ENCODE assay signal across 15 mouse cellular contexts in genomic region chr2:31160147-31160920, GRCm38 (mm10). TPM values are rescaled to one million over a fixed set of nuclear protein-coding genes. Genes with fewer than 3 reads are reported as not detected.
DNase-seq lines count a peak whose midpoint lies in the region; ATAC-seq and TF ChIP-seq lines count a peak whose summit lies in the region.
"Had no signal": no experiment of that assay in that cellular context is flagged by ENCODE, and none has a peak within 500 bp of the region (broad histone marks: within the 10 kb centered on the region; RNA-seq: fewer than 3 reads in every experiment).

No protein-coding gene starts in this region.

- H3K4me3 ChIP-seq in ES-E14 (ENCODE audit: insufficient read depth in 1 of 2, low read depth in 1 of 2, low read length in 2 of 2, poor library complexity in 1 of 2, severe bottlenecking in 1 of 2), result no peak overlapping the region
- H3K4me3 ChIP-seq: embryonic facial prominence, embryonic 10.5 days; midbrain, embryonic 15.5 days had no signal

- in situ Hi-C loops in ES-E14 (cut with MboI; ENCODE audit: low sequenced_read_pairs in 2 of 2, unreplicated experiment in 2 of 2), result no loop called here

- peak; percentile 65 for ATAC-seq in megakaryocyte progenitor cell, adult 5-6 weeks (replicated peaks; ENCODE audit: poor library complexity)
- ATAC-seq: CD4-positive, CD25-positive, alpha-beta regulatory T cell, adult 4 months; midbrain, embryonic 15.5 days had no signal

- intact Hi-C loops in gastrocnemius, postnatal 36 days (cut with DNase I), result no loop called here

- H3K9ac ChIP-seq in ES-E14 (ENCODE audit: insufficient read depth, low read depth, low read length, poor library complexity, severe bottlenecking), result no peak overlapping the region; the same call in 1 of the 2 replicates
- H3K9ac ChIP-seq: lung, embryonic 14.5 days; midbrain, embryonic 15.5 days had no signal

- peaks cover 19 to 24% of the 10 kb centered on the region in 2 experiments for H3K4me1 ChIP-seq in ES-E14 (ENCODE audit: control insufficient read depth in 2 of 2, insufficient read depth in 2 of 2, low read length in 2 of 2, poor library complexity in 1 of 2)

- no peaks in the 10 kb centered on the region for H3K9me3 ChIP-seq in ES-E14 (ENCODE audit: control insufficient read depth, insufficient read depth, low read depth, low read length)
- H3K9me3 ChIP-seq: embryonic facial prominence, embryonic 10.5 days; midbrain, embryonic 15.5 days had no signal

- H3K27ac ChIP-seq in ES-E14 (ENCODE audit: insufficient read depth, low read depth, low read length, poor library complexity, severe bottlenecking), result peak overlapping the region; percentile 17; the same call in 1 of the 2 replicates
- H3K27ac ChIP-seq: embryonic facial prominence, embryonic 10.5 days; macrophage; midbrain, embryonic 15.5 days had no signal

- no peak for DNase-seq in ES-E14 (ENCODE audit: low read depth, low spot score)
- peak; percentile 47 for DNase-seq in c-Kit-positive CD71-positive TER-119-positive erythroid progenitor cells, embryonic 14.5 days (ENCODE audit: low spot score)
- peak; percentile 61 to 79 for DNase-seq in kidney, postnatal 36 days
- DNase-seq in layer of hippocampus, adult 9-11 months, result no peak
- DNase-seq in gastrocnemius, postnatal 36 days, result no peak
- no peak for DNase-seq in cerebellum, adult 11-12 months
- DNase-seq: adrenal gland, postnatal 36 days; cerebellum, postnatal 14 days; layer of hippocampus, postnatal 36 days; lung, embryonic 14.5 days had no signal

- H3K36me3 ChIP-seq in ES-E14 (ENCODE audit: control insufficient read depth, insufficient read depth, low read length, poor library complexity, severe bottlenecking), result peaks cover 2% of the 10 kb centered on the region; the same call in 1 of the 2 replicates
- H3K36me3 ChIP-seq: midbrain, embryonic 15.5 days had no signal

TF ChIP-seq in ES-E14, 5 proteins besides CTCF, POLR2A, EP300 and RAD21:
- no peak for TF ChIP-seq ZC3H11A (IDR thresholded peaks at IDR 0.05; ENCODE audit: borderline replicate concordance, low read depth, low read length)
- no peak for TF ChIP-seq HCFC1 (IDR thresholded peaks at IDR 0.05; ENCODE audit: borderline replicate concordance, insufficient read depth, low read length)
- no peak for TF ChIP-seq MAFK (IDR thresholded peaks at IDR 0.05; ENCODE audit: insufficient read depth, low read depth, low read length)
- TF ChIP-seq CHD2 (IDR thresholded peaks at IDR 0.05; ENCODE audit: low read depth, low read length), result no peak
- TF ChIP-seq ZNF384 (IDR thresholded peaks at IDR 0.05; ENCODE audit: low read depth, low read length), result no peak

RNA-seq across cellular contexts. Expression of gene Gpr107, which starts 8.2 kb away (rescaled TPM):
- 111 and 156 TPM in 2 replicates for total RNA-seq in ES-E14 (2012; rRNA removed)
- total RNA-seq in megakaryocyte progenitor cell, adult 5-6 weeks (2015), result 9.9 and 12.1 TPM in 2 replicates
- 13.6 and 15.2 TPM in 2 replicates for total RNA-seq in megakaryocyte progenitor cell, adult 5-6 weeks (2017)
- total RNA-seq in gastrocnemius, postnatal 36 days (2021), result 10 to 100 TPM; 19.2 to 23.8 TPM

RNA-seq across cellular contexts. Expression of gene Fnbp1, which starts 18.5 kb away (rescaled TPM):
- total RNA-seq in ES-E14 (2012; rRNA removed), result 15.1 and 16.5 TPM in 2 replicates
- 30.7 and 44.8 TPM in 2 replicates for total RNA-seq in megakaryocyte progenitor cell, adult 5-6 weeks (2015)
- total RNA-seq in megakaryocyte progenitor cell, adult 5-6 weeks (2017), result 20.9 and 44.7 TPM in 2 replicates
- 10 to 100 TPM; 10.6 to 10.7 TPM for total RNA-seq in gastrocnemius, postnatal 36 days (2021)

Comparison
In these comparisons a context has a peak if more than half of its experiments do, and no peak if none do; other contexts are left out.
1. DNase-seq: peak in c-Kit-positive CD71-positive TER-119-positive erythroid progenitor cells, embryonic 14.5 days (single experiment) and kidney, postnatal 36 days (2 of 2); none in ES-E14 (single experiment), layer of hippocampus, adult 9-11 months (single experiment), gastrocnemius, postnatal 36 days (0 of 2) and cerebellum, adult 11-12 months (single experiment).